Mouse (Mus musculus): ENCODE measurements around the gene Arhgap45.

GRCm38 (mm10) chr10:80030736-80031135 is 14.3 kb downstream of the Arhgap45 start:
- TF ChIP-seq CTCF (IDR thresholded peaks at IDR 0.05) (no peak), EP300 (IDR thresholded peaks at IDR 0.05) (no peak)

All from lung, postnatal 0 days (tissue).